Mouse (Mus musculus) skeletal muscle tissue, adult 2 months (tissue): Measurements from ENCODE around the gene Igsf9b.

Experiments
- DNase-seq: peaks from one replicate; pipeline ENCODE4 v3.0.0-alpha.2; 2012; ENCODE audit warnings: low read depth, low spot score

The Igsf9b gene

GRCm38 (mm10) chr9:27330374-27330773 is 31.4 kb downstream of the Igsf9b start:
- no peak for DNase-seq

- no peak for DNase-seq
Measured at GRCm38 (mm10) chr9:27331538-27331937, 32.5 kb downstream of the Igsf9b start.

- no peak for DNase-seq
Measured at GRCm38 (mm10) chr9:27334895-27335294, 35.9 kb downstream of the Igsf9b start.

- DNase-seq: no peak
Measured at GRCm38 (mm10) chr9:27336962-27337636, 38.1 kb downstream of the Igsf9b start.

- DNase-seq: no peak
Measured at GRCm38 (mm10) chr9:27339168-27339567, 40.2 kb downstream of the Igsf9b start.

- DNase-seq: no peak
Measured at GRCm38 (mm10) chr9:27346541-27347269, 47.7 kb downstream of the Igsf9b start.

- DNase-seq: no peak
Measured at GRCm38 (mm10) chr9:27353082-27353481, 54.1 kb downstream of the Igsf9b start.

GRCm38 (mm10) chr9:27357893-27358292 is 58.9 kb downstream of the Igsf9b start:
- DNase-seq: no peak

GRCm38 (mm10) chr9:27367231-27367630 is 68.2 kb downstream of the Igsf9b start:
- DNase-seq: no peak

- DNase-seq: no peak
Measured at GRCm38 (mm10) chr9:27369108-27369507, 70.1 kb downstream of the Igsf9b start.

GRCm38 (mm10) chr9:27375746-27376145 is 76.7 kb downstream of the Igsf9b start:
- DNase-seq: no peak

- DNase-seq: no peak
Measured at GRCm38 (mm10) chr9:27386951-27387350, 87.9 kb downstream of the Igsf9b start.

GRCm38 (mm10) chr9:27396500-27396899 is 97.5 kb downstream of the Igsf9b start, which contains the start of gene Spata19:
TSS of gene Spata19 (plus strand) at chr9:27396800.
- DNase-seq: no peak

- DNase-seq: no peak
Measured at GRCm38 (mm10) chr9:27401169-27401568, 102.2 kb downstream of the Igsf9b start.
